19 mouse cellular contexts compared by ENCODE assay signal in the genomic region with DNA sequence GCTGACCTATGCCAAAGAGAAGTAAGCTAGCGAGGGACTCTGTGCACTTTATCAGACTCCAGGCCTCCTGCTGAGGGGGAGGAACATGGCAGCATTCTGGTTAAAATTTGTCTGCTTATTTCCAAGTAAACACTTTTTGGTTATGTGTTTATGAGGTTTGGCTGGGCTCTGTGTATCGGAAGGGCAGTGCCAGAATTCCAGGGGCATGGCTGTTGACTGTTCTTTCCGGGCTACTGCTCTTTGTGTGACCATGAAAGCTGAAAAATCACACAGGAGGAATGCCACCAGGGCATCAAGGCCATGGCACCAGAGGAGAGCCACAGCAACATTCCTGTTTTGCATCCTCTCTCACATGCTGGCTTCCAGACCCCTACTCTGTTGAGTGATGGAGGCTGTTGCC. TPM values are rescaled to one million over a fixed set of nuclear protein-coding genes. Genes with fewer than 3 reads are reported as not detected.
A peak's percentile ranks its signal among the peaks of the same experiment; 100 is the strongest.
DNase-seq lines count a peak whose midpoint lies in the region; ATAC-seq and TF ChIP-seq lines count a peak whose summit lies in the region.
"Had no signal": no experiment of that assay in that cellular context is flagged by ENCODE, and none has a peak within 500 bp of the region (broad histone marks: within the 10 kb centered on the region; RNA-seq: fewer than 3 reads in every experiment).

No protein-coding gene starts in this region.

- H3K27me3 ChIP-seq in heart, embryonic 11.5 days (ENCODE audit: control insufficient read depth, insufficient read depth, low read length): no peaks in the 10 kb centered on the region
- H3K27me3 ChIP-seq in lung, postnatal 0 days (replicated peaks; ENCODE audit: insufficient read depth, low read length): no peaks in the 10 kb centered on the region
- H3K27me3 ChIP-seq in kidney, embryonic 15.5 days: no peaks in the 10 kb centered on the region
- no peaks in the 10 kb centered on the region for H3K27me3 ChIP-seq in liver, postnatal 0 days (ENCODE audit: insufficient read depth, low read length)
- H3K27me3 ChIP-seq: embryonic facial prominence, embryonic 13.5 days; hindbrain, embryonic 12.5 days had no signal

- DNase-seq in heart, postnatal 25 days (ENCODE audit: low spot score): no peak
- DNase-seq in lung, postnatal 0 days (ENCODE audit: low spot score): no peak
- DNase-seq in lung, postnatal 36 days: no peak
- no peak for DNase-seq in liver, postnatal 0 days
- no peak for DNase-seq in layer of hippocampus, postnatal 36 days
- no peak for DNase-seq in layer of hippocampus, adult 11-12 months (ENCODE audit: low spot score)
- DNase-seq: cerebellum, adult 9-10 months; gastrocnemius, postnatal 14 days; lung, adult 18-20 months; right cerebral cortex, postnatal 25 days; thymus, adult 18-20 months had no signal

- no peaks in the 10 kb centered on the region for H3K9me3 ChIP-seq in heart, embryonic 11.5 days (replicated peaks; ENCODE audit: control insufficient read depth, low read length)
- H3K9me3 ChIP-seq in lung, postnatal 0 days (ENCODE audit: low read length): no peaks in the 10 kb centered on the region
- H3K9me3 ChIP-seq in kidney, embryonic 15.5 days (replicated peaks): no peaks in the 10 kb centered on the region
- no peaks in the 10 kb centered on the region for H3K9me3 ChIP-seq in liver, postnatal 0 days (ENCODE audit: low read length)
- H3K9me3 ChIP-seq: embryonic facial prominence, embryonic 13.5 days; hindbrain, embryonic 12.5 days had no signal

- TF ChIP-seq CTCF in lung, postnatal 0 days (IDR thresholded peaks at IDR 0.05): no peak
- no peak for TF ChIP-seq CTCF in liver, postnatal 0 days (IDR thresholded peaks at IDR 0.05; ENCODE audit: low read depth)

- H3K27ac ChIP-seq in heart, embryonic 11.5 days (ENCODE audit: low read depth, low read length): no peak overlapping the region
- peak overlapping the region; percentile 62; the same call in 1 of the 2 replicates for H3K27ac ChIP-seq in lung, postnatal 0 days (ENCODE audit: low read length)
- H3K27ac ChIP-seq in kidney, embryonic 15.5 days: peak overlapping the region; percentile 91
- peak overlapping the region; percentile 95 for H3K27ac ChIP-seq in liver, postnatal 0 days (ENCODE audit: low read depth)
- H3K27ac ChIP-seq: hindbrain, embryonic 12.5 days had no signal

- H3K4me1 ChIP-seq in heart, embryonic 11.5 days (ENCODE audit: control insufficient read depth, insufficient read depth, low read length): peaks cover 54% of the 10 kb centered on the region
- H3K4me1 ChIP-seq in lung, postnatal 0 days (ENCODE audit: insufficient read depth, low read depth, low read length): peaks cover 35% of the 10 kb centered on the region
- peaks cover 58% of the 10 kb centered on the region for H3K4me1 ChIP-seq in kidney, embryonic 15.5 days
- peaks cover 48% of the 10 kb centered on the region for H3K4me1 ChIP-seq in liver, postnatal 0 days (ENCODE audit: insufficient read depth)

- TF ChIP-seq EP300 in lung, postnatal 0 days (IDR thresholded peaks at IDR 0.05): no peak
- TF ChIP-seq EP300 in liver, postnatal 0 days (IDR thresholded peaks at IDR 0.05; ENCODE audit: low read depth): no peak

- no peak overlapping the region for H3K4me2 ChIP-seq in heart, embryonic 11.5 days
- H3K4me2 ChIP-seq in lung, postnatal 0 days (replicated peaks; ENCODE audit: low read depth, low read length): no peak overlapping the region
- no peak overlapping the region for H3K4me2 ChIP-seq in kidney, embryonic 15.5 days
- no peak overlapping the region for H3K4me2 ChIP-seq in liver, postnatal 0 days (ENCODE audit: low read depth, low read length)
- H3K4me2 ChIP-seq: hindbrain, embryonic 12.5 days had no signal

- H3K36me3 ChIP-seq in heart, embryonic 11.5 days (ENCODE audit: control insufficient read depth, insufficient read depth, low read length): peaks cover 4% of the 10 kb centered on the region
- no peaks in the 10 kb centered on the region for H3K36me3 ChIP-seq in lung, postnatal 0 days (ENCODE audit: insufficient read depth, low read length)
- H3K36me3 ChIP-seq in kidney, embryonic 15.5 days: no peaks in the 10 kb centered on the region
- H3K36me3 ChIP-seq in liver, postnatal 0 days (replicated peaks; ENCODE audit: insufficient read depth, low read length): peaks cover 27% of the 10 kb centered on the region

- H3K9ac ChIP-seq in heart, embryonic 11.5 days (ENCODE audit: low read depth, low read length): 0 out of 2 replicates have a peak overlapping the region, but pooled peaks have one; percentile 28
- no peak overlapping the region for H3K9ac ChIP-seq in lung, postnatal 0 days (replicated peaks; ENCODE audit: low read depth)
- no peak overlapping the region for H3K9ac ChIP-seq in kidney, embryonic 15.5 days
- no peak overlapping the region for H3K9ac ChIP-seq in liver, postnatal 0 days (replicated peaks)
- H3K9ac ChIP-seq: hindbrain, embryonic 12.5 days had no signal

- 70% methylated on average over 3 of the region's 3 CpGs for WGBS in heart, embryonic 11.5 days (ENCODE audit: insufficient replicate concordance)
- WGBS in lung, postnatal 0 days: 75% methylated on average over 3 of the region's 3 CpGs
- WGBS in kidney, embryonic 15.5 days: 77% methylated on average over 3 of the region's 3 CpGs
- WGBS in liver, postnatal 0 days (ENCODE audit: insufficient replicate concordance): 81% methylated on average over 3 of the region's 3 CpGs

- no peak overlapping the region for H3K4me3 ChIP-seq in heart, embryonic 11.5 days (ENCODE audit: low read depth, low read length)
- no peak overlapping the region for H3K4me3 ChIP-seq in lung, postnatal 0 days (ENCODE audit: low read depth, low read length)
- no peak overlapping the region for H3K4me3 ChIP-seq in kidney, embryonic 15.5 days (replicated peaks)
- no peak overlapping the region for H3K4me3 ChIP-seq in liver, postnatal 0 days (ENCODE audit: low read depth, low read length)
- H3K4me3 ChIP-seq: embryonic facial prominence, embryonic 13.5 days; hindbrain, embryonic 12.5 days had no signal

- no peak for ATAC-seq in heart, embryonic 11.5 days (replicated peaks; ENCODE audit: insufficient number of reproducible peaks, low FRiP score, low TSS enrichment)
- ATAC-seq in lung, postnatal 0 days: no peak
- no peak for ATAC-seq in kidney, embryonic 15.5 days (replicated peaks; ENCODE audit: low FRiP score)
- ATAC-seq in liver, postnatal 0 days: no peak
- ATAC-seq: forebrain, embryonic 14.5 days had no signal

- intact Hi-C loops in heart, postnatal 25 days (cut with DNase I): no loop called here

RNA-seq across cellular contexts. Expression of gene Smim6, which starts 5.7 kb away (rescaled TPM):
- polyA plus RNA-seq in heart, embryonic 11.5 days (2014; fragmentation: Nextera tagmentation; extraction: Ambion mirVana): 0.46 and 1.2 TPM in 2 replicates
- under 1 TPM in 1 of 2 experiments, not detected in 1; 0.26 TPM for total RNA-seq in heart, postnatal 25 days (2021)
- 58.1 and 61.5 TPM in 2 replicates for polyA plus RNA-seq in lung, postnatal 0 days (2015; fragmentation: Nextera tagmentation; extraction: Ambion mirVana)
- polyA plus RNA-seq in kidney, embryonic 15.5 days (2015; fragmentation: Nextera tagmentation; extraction: Ambion mirVana): 9.1 and 9.9 TPM in 2 replicates
- polyA plus RNA-seq in liver, postnatal 0 days (2015; fragmentation: Nextera tagmentation; extraction: Ambion mirVana): 1.9 TPM in 2 replicates
- not detected for total RNA-seq in layer of hippocampus, postnatal 36 days (2021)
- total RNA-seq: gastrocnemius, postnatal 14 days; left cerebral cortex, adult 18-20 months; neutrophil, adult 5-6 weeks had no signal

RNA-seq across cellular contexts. Expression of gene Smim5, which starts 6.3 kb away (rescaled TPM):
- 19.6 and 21.8 TPM in 2 replicates for polyA plus RNA-seq in heart, embryonic 11.5 days (2014; fragmentation: Nextera tagmentation; extraction: Ambion mirVana)
- total RNA-seq in heart, postnatal 25 days (2021): 10 to 100 TPM; 19.7 to 20.2 TPM
- 25.8 and 27.6 TPM in 2 replicates for polyA plus RNA-seq in lung, postnatal 0 days (2015; fragmentation: Nextera tagmentation; extraction: Ambion mirVana)
- 3.9 and 4.1 TPM in 2 replicates for polyA plus RNA-seq in kidney, embryonic 15.5 days (2015; fragmentation: Nextera tagmentation; extraction: Ambion mirVana)
- 16.8 and 21.5 TPM in 2 replicates for polyA plus RNA-seq in liver, postnatal 0 days (2015; fragmentation: Nextera tagmentation; extraction: Ambion mirVana)
- total RNA-seq in layer of hippocampus, postnatal 36 days (2021): under 1 TPM in 1 of 2 experiments, not detected in 1; 0.72 TPM

RNA-seq across cellular contexts. Expression of gene Sap30bp, which starts 27.0 kb away (rescaled TPM):
- 27.9 and 28.3 TPM in 2 replicates for polyA plus RNA-seq in heart, embryonic 11.5 days (2014; fragmentation: Nextera tagmentation; extraction: Ambion mirVana)
- total RNA-seq in heart, postnatal 25 days (2021): 10 to 100 TPM; 14.1 to 17.4 TPM
- 21.2 and 22.8 TPM in 2 replicates for polyA plus RNA-seq in lung, postnatal 0 days (2015; fragmentation: Nextera tagmentation; extraction: Ambion mirVana)
- polyA plus RNA-seq in kidney, embryonic 15.5 days (2015; fragmentation: Nextera tagmentation; extraction: Ambion mirVana): 41.6 and 44.5 TPM in 2 replicates
- 12.7 and 15.4 TPM in 2 replicates for polyA plus RNA-seq in liver, postnatal 0 days (2015; fragmentation: Nextera tagmentation; extraction: Ambion mirVana)
- 10 to 100 TPM; 52.2 to 58.2 TPM for total RNA-seq in layer of hippocampus, postnatal 36 days (2021)

RNA-seq across cellular contexts. Expression of gene Recql5, which starts 27.2 kb away (rescaled TPM):
- polyA plus RNA-seq in heart, embryonic 11.5 days (2014; fragmentation: Nextera tagmentation; extraction: Ambion mirVana): 12.3 and 13.0 TPM in 2 replicates
- total RNA-seq in heart, postnatal 25 days (2021): 1 to 10 TPM; 7.3 to 8.8 TPM
- 9.2 and 9.9 TPM in 2 replicates for polyA plus RNA-seq in lung, postnatal 0 days (2015; fragmentation: Nextera tagmentation; extraction: Ambion mirVana)
- polyA plus RNA-seq in kidney, embryonic 15.5 days (2015; fragmentation: Nextera tagmentation; extraction: Ambion mirVana): 21.3 and 24.3 TPM in 2 replicates
- 4.2 and 6.1 TPM in 2 replicates for polyA plus RNA-seq in liver, postnatal 0 days (2015; fragmentation: Nextera tagmentation; extraction: Ambion mirVana)
- 10 to 100 TPM; 30.4 to 35.1 TPM for total RNA-seq in layer of hippocampus, postnatal 36 days (2021)

RNA-seq across cellular contexts. Expression of gene Myo15b, which starts 47.9 kb away (rescaled TPM):
- polyA plus RNA-seq in heart, embryonic 11.5 days (2014; fragmentation: Nextera tagmentation; extraction: Ambion mirVana): 0.06 and 0.39 TPM in 2 replicates
- total RNA-seq in heart, postnatal 25 days (2021): under 1 TPM in 1 of 2 experiments, not detected in 1; 0.08 TPM
- 0.57 and 0.68 TPM in 2 replicates for polyA plus RNA-seq in lung, postnatal 0 days (2015; fragmentation: Nextera tagmentation; extraction: Ambion mirVana)
- 8.0 and 11.1 TPM in 2 replicates for polyA plus RNA-seq in kidney, embryonic 15.5 days (2015; fragmentation: Nextera tagmentation; extraction: Ambion mirVana)
- polyA plus RNA-seq in liver, postnatal 0 days (2015; fragmentation: Nextera tagmentation; extraction: Ambion mirVana): 2.4 and 2.7 TPM in 2 replicates
- under 1 TPM in 1 of 2 experiments, not detected in 1; 0.20 TPM for total RNA-seq in layer of hippocampus, postnatal 36 days (2021)
- total RNA-seq: neutrophil, adult 5-6 weeks had no signal
- polyA plus RNA-seq: C2C12; forebrain, embryonic 14.5 days had no signal
